Mouse (Mus musculus) layer of hippocampus, adult 8-10 months (tissue): Measurements from ENCODE around the gene Pkn2. TPM values are rescaled to one million over a fixed set of nuclear protein-coding genes. Genes with fewer than 3 reads are reported as not detected.

Source experiments
- DNase-seq, 2 experiments: peaks; one replicate each; pipeline ENCODE4 v3.0.0; 2022; ENCODE audit warnings: low spot score in 2 of 2
- total RNA-seq, 4 experiments: library from RNA; stranded (reverse); gene quantifications; 2 replicates each; pipeline ENCODE4 v1.2.4; 2022

The Pkn2 gene
- total RNA-seq, 4 experiments from 2014 or later, result 30.4 to 37.8 (median 32.3) TPM

GRCm38 (mm10) chr3:142743973-142744898 lies 137.6 kb downstream of the Pkn2 start:
- DNase-seq, result no peak

Other genes starting within 250 kb of the Pkn2 start
- 1 to 10 TPM; 5.5 to 8.6 (median 6.3) TPM for gene Kyat3, start 181.0 kb downstream of the Pkn2 start, total RNA-seq
- 10 to 100 TPM; 38.3 to 41.4 (median 39.4) TPM for gene Gtf2b, start 117.0 kb downstream of the Pkn2 start, total RNA-seq